Mouse (Mus musculus): Measurements from ENCODE around the gene Gltpd2. TPM values are rescaled to one million over a fixed set of nuclear protein-coding genes. Genes with fewer than 3 reads are reported as not detected.
"Not testable (repeated sequence)": the region's sequence is repeated elsewhere in the genome, so short reads cannot be mapped to it uniquely, and the experiment has no call there.

The Gltpd2 gene
- polyA plus RNA-seq, 2 experiments from 2014 or later = not detected

DNA sequence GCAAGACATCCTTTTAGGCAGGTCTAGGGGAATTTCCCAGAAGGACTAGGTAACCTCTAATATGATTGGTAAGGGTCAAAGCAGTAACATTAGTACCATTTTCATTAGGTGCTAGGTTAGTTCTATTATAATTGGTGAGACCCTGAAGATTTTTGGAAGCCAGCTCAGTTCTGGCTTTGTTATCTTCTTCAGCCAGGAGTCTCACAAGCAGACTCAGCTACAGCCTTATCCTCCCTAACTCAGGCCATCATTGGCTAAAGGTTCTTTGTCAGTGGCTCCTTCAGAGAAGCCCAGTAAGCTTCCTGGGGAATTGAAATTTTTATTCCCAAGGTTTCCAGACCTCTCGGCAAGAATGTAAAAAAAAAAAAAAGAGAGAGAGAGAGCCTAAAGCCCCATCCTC lies 560 bp upstream of the Gltpd2 start:
- no peak for ATAC-seq

DNA sequence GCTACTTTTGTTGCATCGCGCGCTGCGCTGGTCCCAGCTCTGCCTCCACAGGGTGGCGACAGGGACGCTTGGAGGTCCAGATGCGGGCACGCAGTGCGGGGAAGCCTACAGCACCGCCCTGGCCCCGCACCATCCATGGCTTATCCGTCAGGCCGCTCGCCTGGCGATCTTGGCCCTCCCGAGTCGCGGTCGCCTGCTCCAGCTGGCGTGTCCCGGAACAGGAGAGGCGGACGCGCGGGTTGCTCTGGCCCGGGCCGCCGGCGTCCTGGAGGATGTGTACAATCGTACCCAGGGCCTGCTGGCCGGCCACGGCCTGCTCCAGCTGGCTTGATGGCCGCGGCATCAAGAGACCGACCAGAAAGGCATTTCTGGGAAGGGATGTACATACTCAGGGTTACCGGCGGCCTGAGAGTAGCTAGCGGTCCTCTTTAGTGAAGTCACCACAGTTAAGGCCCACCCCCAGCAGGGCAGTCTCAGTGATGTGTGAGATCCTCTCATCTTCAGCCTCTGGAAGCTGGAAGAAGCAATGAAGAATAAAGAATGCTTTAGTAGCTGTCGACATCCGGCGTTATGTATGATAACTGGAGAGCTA lies 1.3 kb downstream of the Gltpd2 start:
- ATAC-seq = no peak

DNA sequence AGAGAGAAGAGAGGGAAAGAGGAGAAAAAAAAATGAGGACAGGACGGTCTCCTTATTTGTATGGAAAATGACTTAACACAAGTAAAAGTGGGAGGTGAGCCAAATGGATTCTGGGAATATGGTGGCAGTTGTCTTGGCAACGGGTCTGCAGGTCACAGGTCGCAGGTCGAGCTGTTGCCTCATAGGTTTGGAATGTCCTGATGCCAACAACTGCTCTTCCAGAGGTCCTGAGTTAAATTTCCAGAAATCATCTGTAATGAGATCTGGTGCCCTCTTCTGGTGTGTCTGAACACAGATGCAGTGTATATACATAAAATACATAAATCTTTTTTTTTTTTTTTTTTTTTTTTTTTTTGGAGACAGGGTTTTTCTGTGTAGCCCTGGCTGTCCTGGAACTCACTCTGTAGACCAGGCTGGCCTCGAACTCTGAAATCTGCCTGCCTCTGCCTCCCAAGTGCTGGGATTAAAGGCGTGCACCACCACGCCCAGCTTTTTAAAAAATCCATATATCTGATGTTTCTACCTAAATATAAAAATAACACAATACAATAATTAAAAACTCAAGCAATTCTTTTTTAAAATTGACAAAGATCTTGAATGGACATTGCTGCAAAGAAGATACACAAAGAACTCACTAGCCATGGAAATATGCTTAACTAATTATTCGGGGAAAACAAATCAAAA lies 4.5 kb downstream of the Gltpd2 start:
- not testable (repeated sequence) for ATAC-seq

DNA sequence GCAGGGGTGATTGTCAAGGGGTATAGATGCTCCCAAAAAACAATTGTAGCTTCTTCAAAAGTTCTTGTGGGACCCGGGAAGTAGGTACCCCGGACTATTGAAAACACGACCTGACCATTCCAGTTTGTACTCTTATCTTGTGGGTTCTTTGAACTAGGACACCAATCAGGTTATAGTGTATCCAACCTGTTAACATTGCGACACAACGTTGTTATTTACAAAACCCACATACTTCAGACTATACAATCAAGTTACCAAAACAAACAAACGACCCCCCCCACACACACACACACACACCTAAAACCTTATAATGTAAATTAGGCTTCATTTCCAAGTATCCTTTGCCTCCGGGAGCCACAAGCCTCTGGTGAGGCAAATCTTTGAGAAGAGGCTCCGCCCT lies 5.8 kb downstream of the Gltpd2 start:
- peak; percentile 9 for ATAC-seq

DNA sequence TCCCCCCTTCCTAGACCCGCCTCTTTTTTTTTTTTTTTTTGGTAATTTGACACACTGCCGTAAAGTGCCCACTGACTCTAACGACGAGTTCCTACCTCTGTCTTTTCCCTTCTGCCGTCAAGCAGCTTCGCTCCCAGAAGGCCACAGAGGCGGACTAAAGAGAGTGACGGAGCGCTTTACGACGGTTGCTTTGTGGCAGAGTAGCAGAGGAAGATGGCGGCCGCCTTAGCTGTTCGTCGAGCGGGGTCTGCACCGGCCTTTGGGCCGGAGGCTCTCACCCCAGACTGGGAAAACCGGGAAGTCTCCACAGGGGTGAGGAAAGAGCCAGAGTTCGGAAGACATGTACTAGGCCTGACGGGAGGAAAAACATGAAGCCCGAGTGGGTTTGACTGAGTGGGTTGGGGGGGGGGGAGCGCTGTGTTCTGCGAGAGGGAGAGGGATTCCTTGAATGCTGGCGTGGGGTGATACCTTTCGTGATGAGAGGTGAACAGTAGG lies 6.2 kb downstream of the Gltpd2 start, which contains the start of gene Psmb6:
TSS of gene Psmb6 (plus strand) at position 184 of the 495 bp plus-strand sequence.
- peak; percentile 97 for ATAC-seq

DNA sequence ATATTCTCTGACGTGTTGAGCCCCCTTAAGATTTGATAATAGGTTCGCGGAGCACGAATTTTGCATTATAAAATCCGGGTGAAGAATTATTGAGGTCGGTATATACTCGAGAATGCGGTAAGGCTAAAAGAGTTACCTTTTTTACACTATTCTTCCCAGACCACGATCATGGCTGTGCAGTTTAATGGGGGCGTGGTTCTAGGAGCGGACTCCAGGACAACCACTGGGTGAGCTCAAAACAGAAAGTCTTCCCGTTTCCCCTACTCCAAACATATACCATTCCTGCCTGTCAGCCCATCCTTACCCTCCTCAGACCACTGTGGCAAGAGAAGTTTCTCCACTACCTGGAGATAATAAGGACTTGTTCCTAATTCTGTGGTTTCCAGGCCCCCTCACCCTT lies 6.7 kb downstream of the Gltpd2 start:
- ATAC-seq = no peak

DNA sequence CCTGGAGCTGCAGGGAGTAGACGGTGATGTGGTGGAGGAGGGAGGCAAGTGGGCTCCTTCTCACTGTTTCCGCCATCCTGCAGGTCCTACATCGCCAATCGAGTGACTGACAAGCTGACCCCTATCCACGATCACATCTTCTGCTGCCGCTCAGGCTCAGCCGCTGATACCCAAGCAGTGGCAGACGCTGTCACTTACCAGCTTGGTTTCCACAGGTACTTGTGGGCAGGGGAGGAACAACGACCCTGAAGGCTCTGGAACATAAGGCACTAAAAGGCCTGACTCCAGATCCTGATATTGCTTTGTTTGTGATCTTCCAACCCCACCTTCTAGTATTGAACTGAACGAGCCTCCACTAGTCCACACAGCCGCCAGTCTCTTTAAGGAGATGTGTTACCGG lies 7.2 kb downstream of the Gltpd2 start:
- no peak for ATAC-seq

DNA sequence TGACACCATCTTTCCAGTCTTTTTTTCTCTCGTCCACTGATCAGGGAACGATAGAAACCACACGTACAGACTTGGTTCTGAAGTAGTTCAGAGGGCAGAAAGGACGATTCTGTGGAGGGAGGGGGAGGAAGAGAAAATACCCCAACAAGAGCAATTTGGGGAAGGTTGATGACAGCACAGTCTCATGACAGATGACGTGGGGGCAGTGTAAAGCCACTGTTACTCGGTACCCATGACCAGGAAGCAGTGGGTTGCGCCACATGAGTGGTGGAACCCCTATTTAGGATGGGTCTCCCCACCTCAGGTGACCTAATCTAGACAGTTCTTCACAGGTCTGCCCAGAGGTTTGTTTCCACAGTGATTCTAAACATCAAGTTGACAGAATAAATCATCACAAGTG lies 9.6 kb downstream of the Gltpd2 start:
- ATAC-seq = no peak

DNA sequence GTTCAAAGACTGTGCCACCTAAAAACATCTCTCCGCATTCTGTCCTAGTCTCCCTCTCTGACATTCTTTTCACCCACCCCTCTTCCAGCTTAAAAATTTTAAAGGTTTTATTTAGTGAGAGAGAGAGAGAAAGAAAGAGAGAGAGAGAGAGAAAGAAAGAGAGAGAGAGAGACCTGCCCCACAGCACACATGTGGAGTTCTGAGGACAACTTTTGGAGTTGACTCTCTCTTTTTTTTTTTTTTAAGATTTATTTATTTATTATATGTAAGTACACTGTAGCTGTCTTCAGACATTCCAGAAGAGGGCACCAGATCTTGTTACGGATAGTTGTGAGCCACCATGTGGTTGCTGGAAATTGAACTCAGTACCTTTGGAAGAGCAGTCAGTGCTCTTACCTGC lies 12.1 kb downstream of the Gltpd2 start:
- ATAC-seq = not testable (repeated sequence)

DNA sequence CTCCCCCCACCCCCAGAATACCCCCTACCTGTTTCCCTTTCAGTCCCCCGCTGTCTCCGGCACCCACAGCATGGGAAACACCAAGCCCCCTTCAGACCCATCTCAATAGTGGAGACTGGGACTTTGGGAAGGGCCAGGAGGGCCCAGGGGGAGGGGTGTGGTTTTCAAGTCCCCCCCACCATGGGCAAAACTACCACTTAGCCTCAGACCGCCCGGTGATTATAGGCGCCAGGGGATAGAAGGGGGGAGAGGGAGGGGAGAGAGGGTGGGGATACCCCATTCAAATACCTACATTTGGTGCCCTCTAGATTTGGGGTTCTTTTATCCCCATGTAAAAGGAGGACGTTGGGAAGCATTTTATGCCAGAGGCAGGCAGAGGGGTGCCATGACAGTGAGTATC lies 13.8 kb downstream of the Gltpd2 start, which contains the start of gene Gm40193:
TSS of gene Gm40193 (minus strand) at position 101 of the 400 bp plus-strand sequence.
- no peak for ATAC-seq

DNA sequence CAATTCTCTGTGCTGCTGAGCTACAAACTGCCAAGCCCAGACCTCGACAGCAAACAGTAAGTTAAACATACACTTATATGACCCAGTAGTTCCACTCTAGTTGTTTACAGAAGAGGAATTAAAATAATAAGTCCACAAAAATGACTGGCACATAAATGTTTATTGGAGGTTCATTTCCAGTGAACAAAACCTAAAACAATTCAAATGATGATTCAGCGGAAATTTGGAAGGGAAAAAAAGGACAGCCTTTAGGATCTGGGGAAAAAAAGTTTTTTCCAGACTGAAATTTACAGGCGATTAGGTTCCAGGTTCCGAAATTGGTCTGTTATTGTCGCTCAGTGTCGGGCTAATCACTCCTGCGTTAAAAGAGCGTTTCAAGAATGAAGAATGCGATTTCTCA lies 20.4 kb downstream of the Gltpd2 start:
- ATAC-seq = no peak

DNA sequence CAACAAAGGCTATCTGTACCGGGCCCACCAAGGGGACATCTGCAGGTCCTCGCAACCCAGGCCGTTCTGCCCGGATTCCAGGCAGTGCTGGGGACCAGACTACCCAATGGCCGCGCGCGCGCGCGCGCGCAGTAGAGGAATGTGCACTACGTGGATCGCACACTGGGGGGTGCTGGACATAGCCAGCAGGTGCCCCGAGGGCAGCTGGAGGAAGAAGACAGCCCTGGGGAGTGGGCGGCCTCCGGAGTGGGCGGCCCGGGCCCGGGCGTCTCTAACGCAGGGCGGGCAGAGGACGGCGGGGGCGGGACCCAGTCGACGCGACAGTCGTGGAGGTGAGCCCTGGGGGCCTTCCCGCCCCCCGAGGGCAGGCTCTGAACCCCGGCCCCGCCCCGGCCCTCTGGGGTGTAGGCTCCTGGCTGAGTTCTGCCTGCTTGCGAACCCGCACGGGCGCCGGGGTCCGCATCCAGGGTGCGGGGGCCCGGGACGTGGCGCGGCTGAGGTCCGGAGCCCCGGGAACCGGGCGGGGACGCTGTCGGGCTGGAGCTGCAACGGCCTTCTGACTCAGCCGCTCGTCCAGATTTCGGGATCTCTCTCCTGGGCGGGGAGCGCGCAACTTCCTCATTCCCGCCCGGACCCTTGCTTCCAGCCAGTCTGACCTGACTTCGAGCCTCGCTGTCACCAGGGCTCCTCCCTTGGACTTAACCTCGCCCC lies 21.0 kb downstream of the Gltpd2 start, which contains the start of gene Pld2:
TSS of gene Pld2 (plus strand) at position 188 of the 711 bp plus-strand sequence.
- peak; percentile 95 for ATAC-seq

DNA sequence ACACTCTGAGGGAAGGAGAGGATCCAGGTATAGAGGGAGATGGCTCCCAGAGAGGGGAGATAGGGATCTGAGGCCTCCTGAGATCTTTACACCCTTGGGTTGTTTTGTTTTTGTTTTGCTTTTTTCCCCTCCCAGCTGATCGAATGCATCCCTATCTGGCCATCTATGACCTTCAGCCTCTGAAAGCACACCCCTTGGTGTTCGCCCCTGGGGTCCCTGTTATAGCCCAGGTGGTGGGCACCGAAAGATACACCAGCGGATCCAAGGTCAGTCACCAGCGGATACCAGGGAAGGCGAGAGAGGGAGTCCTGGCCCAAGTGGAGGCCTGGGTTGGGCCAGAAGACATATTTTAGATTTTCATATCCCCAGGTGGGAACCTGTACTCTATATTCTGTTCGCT lies 21.9 kb downstream of the Gltpd2 start:
- ATAC-seq = no peak

DNA sequence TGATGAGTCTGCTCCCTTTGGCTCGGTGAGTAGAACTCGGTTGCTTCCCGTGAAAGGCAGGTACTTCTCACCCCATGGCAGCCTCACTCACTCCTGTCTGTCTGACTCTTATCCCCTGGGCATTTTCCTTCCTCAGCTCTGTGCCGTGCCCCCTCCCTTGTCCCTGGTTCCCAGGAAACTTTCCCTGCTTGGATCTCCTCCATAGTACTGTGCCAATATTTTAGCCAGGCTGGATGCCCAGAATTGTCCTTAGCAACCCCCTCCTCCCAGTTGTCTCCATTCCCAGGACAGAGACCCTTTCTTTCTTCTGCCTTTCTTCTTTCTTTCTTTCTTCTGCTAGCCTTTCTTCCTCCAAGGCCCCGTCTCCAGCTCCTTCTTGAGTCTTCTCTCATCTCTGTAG lies 22.4 kb downstream of the Gltpd2 start:
- ATAC-seq = no peak

DNA sequence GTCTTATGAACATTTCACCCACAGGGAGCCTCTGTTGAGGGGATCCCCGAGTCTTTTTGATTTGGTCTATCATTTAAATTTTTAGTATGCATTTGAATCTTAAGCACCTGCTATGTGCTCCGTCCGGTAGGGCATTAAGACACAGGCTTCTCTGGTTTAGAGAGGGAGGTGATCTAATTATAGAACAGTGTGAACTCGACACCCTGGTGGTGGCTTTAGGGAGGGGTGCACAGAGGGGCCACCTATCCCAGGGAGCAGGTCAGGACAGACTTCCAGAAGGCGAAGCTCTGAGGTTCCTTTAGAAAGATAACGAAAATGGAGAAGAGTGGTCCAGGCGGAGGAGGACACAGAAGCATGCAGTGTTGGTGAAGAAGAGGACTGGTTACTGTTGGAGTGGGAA lies 25.5 kb downstream of the Gltpd2 start:
- ATAC-seq = no peak

DNA sequence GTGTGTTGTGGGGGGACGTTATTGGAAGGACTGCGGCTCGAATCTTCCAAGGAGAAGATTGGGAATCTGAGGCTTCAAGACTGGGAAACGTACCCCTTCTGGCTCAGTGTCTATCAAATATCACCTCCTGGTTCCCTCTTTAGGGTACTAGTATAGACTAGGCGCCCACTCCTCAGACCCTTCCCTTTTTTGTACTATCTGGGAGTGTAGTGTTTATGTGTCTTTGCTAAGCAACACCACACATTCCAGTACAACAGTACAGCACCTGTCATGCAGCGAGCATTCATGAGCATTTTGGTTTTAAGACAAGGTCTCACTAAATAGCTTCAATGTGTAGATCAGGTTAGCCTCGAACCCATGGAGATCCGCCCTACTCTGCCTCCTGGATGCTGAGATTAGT lies 32.5 kb downstream of the Gltpd2 start:
- no peak for ATAC-seq

DNA sequence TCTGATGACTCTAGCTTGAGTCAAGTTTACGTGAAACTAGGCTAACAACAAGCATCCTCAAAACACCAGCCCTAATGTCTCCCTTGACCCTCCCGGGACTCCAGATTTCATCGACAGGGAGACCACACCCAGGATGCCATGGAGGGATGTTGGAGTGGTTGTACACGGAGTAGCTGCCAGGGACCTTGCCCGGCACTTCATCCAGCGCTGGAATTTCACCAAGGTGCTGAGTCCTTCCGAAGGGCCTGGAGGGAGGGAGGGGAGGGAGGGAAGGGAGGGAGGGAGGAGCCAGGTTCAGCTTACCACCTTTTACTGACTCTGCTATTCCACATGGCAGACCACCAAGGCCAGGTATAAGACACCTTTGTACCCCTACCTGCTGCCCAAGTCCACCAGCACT lies 34.9 kb downstream of the Gltpd2 start:
- no peak for ATAC-seq

DNA sequence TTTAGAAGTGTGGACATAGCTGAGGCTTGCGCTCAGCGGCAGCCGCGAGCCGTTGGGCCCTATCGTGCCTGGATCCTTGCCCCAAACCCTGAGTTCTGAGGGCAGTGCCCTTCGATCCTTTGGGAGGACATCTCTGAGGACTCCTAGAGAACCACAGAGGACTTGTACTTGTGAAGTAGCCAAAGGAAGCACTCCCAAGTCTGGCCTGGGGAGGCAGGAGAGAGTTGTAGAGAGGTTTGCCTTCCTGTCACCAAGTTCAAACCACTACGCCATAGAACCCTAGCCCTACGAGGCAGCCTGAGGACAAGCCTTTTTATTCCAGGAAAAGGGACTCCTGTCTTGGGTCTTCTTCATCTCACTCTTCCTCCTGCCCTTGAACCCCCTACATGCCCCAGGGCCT lies 38.5 kb downstream of the Gltpd2 start:
- ATAC-seq = no peak

DNA sequence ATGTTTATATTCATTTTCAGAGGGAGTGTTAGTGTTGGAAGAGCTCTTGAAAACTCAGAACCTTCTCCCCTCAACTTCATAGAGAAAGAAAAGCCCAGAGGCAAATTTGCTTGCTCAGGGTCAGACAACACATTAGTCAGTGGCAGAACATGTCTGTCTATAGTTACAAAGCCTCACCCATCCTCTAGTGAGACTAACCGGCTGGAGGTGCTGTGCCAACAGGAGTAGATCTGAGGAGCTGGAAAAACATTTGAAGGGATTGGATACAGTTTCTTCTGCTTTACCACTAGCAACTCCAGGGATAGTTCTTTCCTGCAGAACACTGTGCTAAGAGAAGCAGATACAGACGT lies 42.9 kb downstream of the Gltpd2 start:
- no peak for ATAC-seq

DNA sequence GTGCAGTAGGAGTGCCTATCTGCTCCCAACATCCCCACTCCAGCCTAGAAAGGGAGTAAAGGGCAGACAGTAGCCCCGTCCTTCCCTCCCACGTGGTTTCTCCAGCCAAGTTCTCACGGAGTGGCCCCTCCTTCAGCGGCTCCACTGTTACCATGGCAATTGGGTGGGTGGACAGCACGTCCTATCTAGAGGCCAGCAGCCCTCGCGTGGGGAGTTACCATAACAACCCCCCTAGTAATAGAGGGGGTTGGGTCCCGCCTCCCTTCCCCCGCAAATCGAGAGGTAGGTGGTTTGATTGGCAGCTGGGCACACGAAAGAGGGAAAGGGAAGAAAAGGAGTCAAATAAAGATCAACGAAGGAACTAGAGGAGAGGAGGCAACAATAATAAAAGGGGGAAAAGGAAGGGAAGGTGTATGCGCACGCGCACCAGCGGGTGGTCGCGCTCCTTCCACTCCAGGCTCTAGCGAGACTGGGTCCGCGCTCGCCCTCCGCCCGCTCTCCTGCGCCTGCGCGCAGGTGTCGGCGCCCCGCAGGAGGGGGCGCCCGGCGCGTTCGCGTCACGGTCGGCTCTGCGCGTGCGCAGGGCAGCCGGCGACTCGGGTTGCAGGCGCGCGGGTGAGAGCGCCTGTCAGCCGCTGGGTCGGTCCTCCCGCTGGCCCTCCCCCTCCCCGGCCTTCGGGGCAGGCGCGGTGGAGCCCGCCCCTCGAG lies 43.4 kb downstream of the Gltpd2 start, which contains the start of gene Mink1:
TSS of gene Mink1 (plus strand) at position 595 of the 708 bp plus-strand sequence.
- ATAC-seq = peak; percentile 70

DNA sequence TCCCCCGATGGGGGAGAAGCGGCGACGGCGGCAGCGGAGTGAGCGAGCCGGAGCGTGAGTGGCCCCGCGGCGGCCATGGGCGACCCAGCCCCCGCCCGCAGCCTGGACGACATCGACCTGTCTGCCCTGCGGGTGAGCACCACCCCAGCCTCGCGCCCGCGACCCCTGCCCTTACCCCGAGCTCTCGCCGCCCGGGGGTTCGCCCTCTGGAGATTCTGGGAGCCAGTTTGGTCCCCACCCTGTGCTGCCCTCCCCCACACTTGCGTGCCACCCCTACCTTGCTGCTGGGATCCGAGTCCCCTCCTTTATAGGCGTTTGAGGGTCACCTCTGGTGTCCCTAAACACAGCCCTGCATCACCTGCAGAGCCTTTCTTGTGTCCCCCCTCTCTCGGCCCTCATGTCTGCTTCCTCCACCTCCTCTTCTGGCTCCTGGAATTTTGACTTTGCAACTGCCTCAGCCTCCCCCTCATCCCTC lies 44.0 kb downstream of the Gltpd2 start:
- ATAC-seq = no peak

DNA sequence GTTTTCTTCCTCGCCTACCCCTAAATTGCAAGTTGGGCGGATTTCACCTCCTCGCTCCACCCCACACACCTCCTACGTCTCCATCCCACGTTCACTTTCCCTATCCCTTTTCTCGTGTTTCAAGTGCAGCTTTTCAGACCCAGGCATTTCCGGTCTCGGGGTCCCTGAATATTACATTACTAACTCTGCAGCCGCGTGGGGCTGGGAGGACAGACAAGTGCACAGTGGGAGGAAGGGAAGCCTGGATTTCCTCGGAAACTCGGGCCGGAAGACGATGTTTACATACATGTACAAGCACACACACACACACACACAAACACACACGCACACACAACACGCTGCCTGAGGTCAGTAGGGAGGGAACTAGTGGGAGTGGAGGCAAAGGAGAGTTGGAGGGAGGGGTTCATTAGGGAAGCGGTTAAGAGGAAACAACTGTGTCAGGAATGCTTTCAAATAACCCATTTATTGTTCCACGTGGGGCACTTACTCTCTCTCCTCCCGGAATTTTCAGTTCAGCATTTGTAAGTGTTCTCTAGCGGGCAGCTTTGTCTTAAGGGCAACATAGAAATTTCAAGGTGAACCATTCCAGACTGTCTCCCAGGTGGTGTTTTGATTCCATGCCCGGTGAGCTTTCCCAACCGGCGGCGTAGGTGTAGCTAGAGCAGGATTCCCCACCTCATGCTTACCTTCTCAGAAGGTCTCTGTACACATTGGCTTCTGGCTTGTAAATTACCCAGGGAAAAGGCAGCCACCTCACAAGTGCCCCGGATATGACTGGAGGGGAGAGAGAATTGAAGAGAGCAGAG lies 44.7 kb downstream of the Gltpd2 start:
- ATAC-seq = peak; percentile 50

Data from CD4-positive, CD25-positive, alpha-beta regulatory T cell, adult 4 months (primary cell).